In genomic region chr4:65092191-65092590, GRCm38 (mm10) we compare ENCODE assay signal across 14 mouse cellular contexts. TPM values are rescaled to one million over a fixed set of nuclear protein-coding genes. Genes with fewer than 3 reads are reported as not detected.
DNase-seq lines count a peak whose midpoint lies in the region; TF ChIP-seq lines count a peak whose summit lies in the region.
"Had no signal": no experiment of that assay in that cellular context is flagged by ENCODE, and none has a peak within 500 bp of the region (broad histone marks: within the 10 kb centered on the region; RNA-seq: fewer than 3 reads in every experiment).

No protein-coding gene starts in this region.

- no peak for DNase-seq in cerebellum, adult 2 months
- DNase-seq in cerebellum, adult 11-12 months = no peak
- peak; percentile 5 for DNase-seq in kidney, postnatal 14 days
- no peak for DNase-seq in kidney, adult 11 months
- DNase-seq in 3T3-L1 (ENCODE audit: low read depth, low spot score) = peak; percentile 59
- DNase-seq in embryo, embryonic 10.5 days (ENCODE audit: low spot score) = peak; percentile 39
- no peak for DNase-seq in yolk sac, embryonic 10.5 days (ENCODE audit: low spot score)
- DNase-seq in spleen, adult 18-20 months = no peak
- DNase-seq: gastrocnemius, postnatal 14 days; right cerebral cortex, adult 18-20 months; thymus, postnatal 25 days had no signal

- no peak for TF ChIP-seq POLR2A in cerebellum, adult 2 months (IDR thresholded peaks at IDR 0.05; ENCODE audit: borderline replicate concordance, insufficient read depth, low read length)

- no peak overlapping the region for H3K4me3 ChIP-seq in cerebellum, adult 2 months (replicated peaks; ENCODE audit: insufficient read depth, low read depth, low read length)
- H3K4me3 ChIP-seq: embryonic facial prominence, embryonic 13.5 days; megakaryocyte, embryonic 14.5 days had no signal

- no peak overlapping the region for H3K27ac ChIP-seq in cerebellum, adult 2 months (ENCODE audit: insufficient read depth, low read length)
- H3K27ac ChIP-seq: embryonic facial prominence, embryonic 13.5 days; hindbrain, embryonic 14.5 days had no signal

- 13% methylated on average over 1 of the region's 1 CpGs for WGBS in cerebellum, adult 2 months

- no peaks in the 10 kb centered on the region for H3K4me1 ChIP-seq in cerebellum, adult 2 months (ENCODE audit: control insufficient read depth, insufficient read depth, low read length)
- H3K4me1 ChIP-seq: embryonic facial prominence, embryonic 13.5 days; megakaryocyte, embryonic 14.5 days had no signal

- TF ChIP-seq CTCF in cerebellum, adult 2 months (IDR thresholded peaks at IDR 0.05; ENCODE audit: borderline replicate concordance, insufficient read depth, low read depth, low read length) = peak; percentile 27; the same call in 1 of the 2 replicates

- H3K27me3 ChIP-seq in cerebellum, adult 2 months (ENCODE audit: control insufficient read depth, insufficient read depth, low read length) = no peaks in the 10 kb centered on the region
- H3K27me3 ChIP-seq: embryonic facial prominence, embryonic 13.5 days; megakaryocyte, embryonic 14.5 days had no signal

RNA-seq across cellular contexts. Expression of gene Pappa, which starts 31.8 kb away (rescaled TPM):
- 2.0 and 2.5 TPM in 2 replicates for polyA plus RNA-seq in cerebellum, adult 2 months (2012; rRNA removed)

Comparison
In these comparisons a context has a peak if more than half of its experiments do, and no peak if none do; other contexts are left out.
1. DNase-seq: peak in kidney, postnatal 14 days (single experiment), 3T3-L1 (single experiment) and embryo, embryonic 10.5 days (single experiment); none in cerebellum, adult 2 months (0 of 2), cerebellum, adult 11-12 months (single experiment), kidney, adult 11 months (single experiment), yolk sac, embryonic 10.5 days (single experiment) and spleen, adult 18-20 months (0 of 2).